Mouse (Mus musculus): ENCODE data around the gene Sap30bp.

DNA sequence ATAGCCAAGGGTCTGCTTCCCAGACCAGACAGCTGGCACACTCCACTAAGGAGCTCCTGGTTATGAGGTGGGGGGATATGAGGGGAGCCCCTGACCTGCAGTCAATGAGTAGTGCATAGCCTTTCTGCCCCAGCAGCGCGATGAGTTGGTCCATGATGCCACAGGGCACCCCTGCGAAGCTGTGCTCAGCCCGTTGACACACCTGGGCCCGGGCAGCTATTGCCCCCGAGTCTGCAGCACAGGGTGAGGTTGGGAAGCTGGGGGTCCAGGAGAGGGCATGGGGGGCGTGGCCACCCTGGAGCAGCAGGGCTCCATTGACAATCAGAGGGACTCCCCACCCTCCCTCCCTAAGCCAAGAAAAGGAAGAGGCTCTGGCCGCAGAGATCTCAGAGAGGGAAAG, 77.1 kb downstream of the Sap30bp start:
- TF ChIP-seq CTCF (IDR thresholded peaks at IDR 0.05; ENCODE audit: low read depth) (no peak), EP300 (IDR thresholded peaks at IDR 0.05; ENCODE audit: low read depth) (no peak)

Data from heart, postnatal 0 days (tissue).